Mouse (Mus musculus): ENCODE data around the gene Pdzrn4.

DNA sequence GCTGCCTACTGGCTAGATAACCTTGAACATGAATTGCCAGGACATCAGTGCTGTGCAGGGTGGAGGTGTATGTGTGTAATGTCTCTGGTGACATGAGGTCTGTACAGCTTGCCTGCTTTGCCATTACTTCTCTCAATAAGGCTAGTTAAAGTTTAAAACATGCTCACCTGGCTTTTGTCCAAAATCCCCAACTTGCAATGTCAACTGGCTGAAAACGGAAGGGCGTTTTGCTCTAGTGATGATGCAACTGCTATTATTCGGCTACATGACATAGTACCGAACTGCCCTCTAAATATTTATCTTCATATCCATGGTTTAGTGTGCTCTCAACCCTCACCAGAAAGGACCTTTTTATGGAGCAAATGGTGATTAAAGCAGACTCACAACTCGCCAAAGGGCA lies 161.9 kb downstream of the Pdzrn4 start:
- TF ChIP-seq CTCF (IDR thresholded peaks at IDR 0.05 in 2 of 3, conservative IDR thresholded peaks at IDR 0.05 in 1 of 3; ENCODE audit: control insufficient read depth in 1 of 3, insufficient read depth in 1 of 3, low read depth in 2 of 3, low read length in 3 of 3, poor library complexity in 1 of 3, severe bottlenecking in 1 of 3) (no peak), POLR2A (IDR thresholded peaks at IDR 0.05; ENCODE audit: control insufficient read depth in 1 of 2, insufficient read depth in 1 of 2, low read depth in 1 of 2, low read length in 2 of 2, poor library complexity in 1 of 2) (no peak)

Data from MEL (cell line).